Mouse (Mus musculus): ENCODE measurements around the gene E330017A01Rik. TPM values are rescaled to one million over a fixed set of nuclear protein-coding genes. Genes with fewer than 3 reads are reported as not detected.
"Not testable (repeated sequence)": the region's sequence is repeated elsewhere in the genome, so short reads cannot be mapped to it uniquely, and the experiment has no call there.

The E330017A01Rik gene
- total RNA-seq, 1 experiment from 2014 or later, result not detected

DNA sequence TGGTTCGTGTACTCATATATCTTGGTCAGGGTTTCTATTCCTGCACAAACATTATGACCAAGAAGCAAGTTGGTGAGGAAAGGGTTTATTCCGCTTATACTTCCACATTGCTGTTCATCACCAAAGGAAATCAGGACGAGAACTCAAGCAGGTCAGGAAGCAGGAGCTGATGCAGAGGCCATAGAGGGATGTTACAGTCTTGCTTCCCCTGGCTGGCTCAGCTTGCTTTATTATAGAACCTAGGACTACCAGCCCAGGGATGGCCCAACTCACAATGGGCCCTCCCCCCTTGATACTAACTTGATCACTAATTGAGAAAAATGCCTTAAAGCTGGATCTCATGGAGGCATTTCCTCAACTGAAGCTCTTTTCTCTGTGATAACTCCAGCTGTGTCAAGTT lies 28.1 kb upstream of the E330017A01Rik start:
- not testable (repeated sequence) for ATAC-seq (ENCODE audit: extremely low read depth, insufficient number of reproducible peaks, low FRiP score, poor library complexity, severe bottlenecking)

DNA sequence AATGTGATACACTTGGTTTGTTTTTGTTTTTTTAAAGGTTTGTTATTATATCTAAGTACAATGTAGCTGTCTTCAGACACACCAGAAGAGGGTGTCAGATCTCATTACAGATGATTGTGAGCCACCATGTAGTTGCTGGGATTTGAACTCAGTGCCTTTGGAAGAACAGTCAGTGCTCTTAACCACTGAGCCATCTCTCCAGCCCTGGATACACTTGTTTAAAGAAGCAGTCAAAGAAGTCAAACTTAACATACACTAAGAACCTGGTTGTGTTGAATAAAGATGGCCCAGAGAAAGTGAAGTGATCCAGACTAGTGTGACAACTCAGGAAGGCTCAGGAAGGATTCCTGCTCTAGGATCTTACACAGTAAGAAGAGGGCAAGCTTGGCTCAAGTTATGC lies 26.6 kb upstream of the E330017A01Rik start:
- not testable (repeated sequence) for ATAC-seq (ENCODE audit: extremely low read depth, insufficient number of reproducible peaks, low FRiP score, poor library complexity, severe bottlenecking)

DNA sequence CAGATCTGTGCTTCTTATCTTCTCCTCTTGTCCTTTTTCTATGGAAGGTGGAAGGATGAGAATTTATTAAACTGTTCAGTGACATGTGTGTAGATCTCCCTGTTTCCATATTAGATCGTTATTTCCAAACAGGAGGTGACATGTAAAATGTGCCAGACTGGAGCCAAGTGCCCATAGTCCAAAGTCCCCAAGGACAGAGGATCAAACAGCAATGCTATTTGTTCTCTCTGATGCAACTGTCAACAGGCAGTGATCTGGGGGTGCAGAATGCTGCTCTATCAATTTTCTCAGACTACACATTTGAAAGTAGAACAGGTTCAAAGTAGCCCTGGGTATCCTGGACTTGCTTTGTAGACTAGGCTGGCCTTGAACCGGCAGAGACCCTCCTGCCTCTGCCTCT lies 25.3 kb upstream of the E330017A01Rik start:
- no peak for ATAC-seq (ENCODE audit: extremely low read depth, insufficient number of reproducible peaks, low FRiP score, poor library complexity, severe bottlenecking)

DNA sequence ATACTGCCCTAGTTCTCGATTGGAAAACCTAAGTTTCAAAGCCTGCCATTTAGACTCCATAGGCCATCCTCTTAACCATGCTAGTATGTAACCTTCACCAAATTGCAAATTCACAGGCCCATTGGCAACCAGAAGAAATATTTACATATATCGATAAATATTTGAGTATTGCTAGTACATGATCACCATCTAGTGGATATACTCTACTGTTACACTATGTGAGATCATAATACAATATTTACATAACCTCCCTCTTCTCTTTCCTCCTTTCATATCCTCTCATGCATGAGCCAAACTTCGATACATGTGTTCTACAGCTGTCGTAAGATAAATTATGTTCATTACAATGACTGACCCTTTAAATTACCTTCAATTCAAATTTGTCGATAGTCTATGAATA lies 24.5 kb upstream of the E330017A01Rik start:
- peak; percentile 76 for ATAC-seq (ENCODE audit: extremely low read depth, insufficient number of reproducible peaks, low FRiP score, poor library complexity, severe bottlenecking)

DNA sequence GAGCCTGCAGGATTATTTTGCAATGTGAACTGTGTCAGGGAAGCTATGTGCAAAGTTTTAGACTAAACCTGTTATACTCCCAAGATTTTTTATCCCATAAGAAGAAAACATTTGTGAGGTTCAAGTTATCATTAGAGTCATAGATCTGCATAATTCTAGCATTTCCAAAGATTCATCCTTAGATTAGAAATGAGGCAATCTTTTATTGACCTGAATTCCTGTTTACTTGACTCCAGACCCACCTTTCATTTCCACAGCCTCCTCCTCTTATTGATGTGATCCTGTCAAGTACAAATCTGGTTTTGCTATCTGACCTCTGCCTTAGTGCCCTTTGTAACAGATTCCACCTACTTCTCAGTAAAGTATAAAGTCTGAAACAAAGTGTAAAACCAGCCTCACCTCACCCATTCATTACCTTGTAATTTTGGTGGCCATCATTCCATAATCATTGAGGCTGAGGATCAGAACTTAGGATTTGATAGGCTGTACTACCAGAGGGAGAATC lies 23.8 kb upstream of the E330017A01Rik start:
- ATAC-seq (ENCODE audit: extremely low read depth, insufficient number of reproducible peaks, low FRiP score, poor library complexity, severe bottlenecking), result no peak

DNA sequence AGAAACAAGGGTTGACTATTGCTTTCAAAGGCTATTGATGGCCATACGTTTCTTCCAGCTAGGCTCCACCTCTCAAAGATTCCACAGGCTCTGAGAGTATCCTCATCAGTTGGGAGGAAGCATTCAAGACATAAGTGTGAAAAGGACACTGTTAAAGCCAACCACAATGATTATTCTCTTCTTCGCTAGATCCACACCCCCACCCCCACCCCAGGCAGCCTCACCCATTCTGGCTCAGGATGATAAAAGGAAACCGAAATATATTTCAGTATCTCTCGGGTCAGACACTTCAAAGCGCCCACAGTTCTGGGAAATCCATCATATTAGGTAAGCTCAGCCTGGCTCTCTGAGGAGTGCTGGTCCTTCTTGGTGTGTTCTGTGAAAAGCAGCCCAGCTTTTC lies 23.3 kb upstream of the E330017A01Rik start:
- ATAC-seq (ENCODE audit: extremely low read depth, insufficient number of reproducible peaks, low FRiP score, poor library complexity, severe bottlenecking), result no peak

DNA sequence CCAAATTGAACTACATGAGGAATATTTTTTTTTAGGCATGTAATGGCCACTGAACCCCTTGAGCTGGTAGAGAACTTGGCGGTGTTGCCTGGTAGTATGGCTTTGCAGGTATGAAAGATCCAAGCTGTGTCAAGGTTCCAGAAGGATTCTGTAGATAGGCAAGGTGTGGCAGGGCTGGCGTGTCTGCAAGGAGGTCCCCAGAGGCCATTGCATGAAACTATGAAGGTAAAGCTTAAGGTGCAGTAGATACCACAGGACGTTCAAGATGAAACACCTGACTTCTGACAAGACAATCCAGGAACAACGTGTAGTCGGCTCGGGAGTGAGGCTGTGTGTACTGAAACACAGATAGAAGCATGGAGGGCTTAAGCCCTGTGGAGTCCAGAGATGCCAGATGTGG lies 20.1 kb upstream of the E330017A01Rik start:
- ATAC-seq (ENCODE audit: extremely low read depth, insufficient number of reproducible peaks, low FRiP score, poor library complexity, severe bottlenecking), result no peak

DNA sequence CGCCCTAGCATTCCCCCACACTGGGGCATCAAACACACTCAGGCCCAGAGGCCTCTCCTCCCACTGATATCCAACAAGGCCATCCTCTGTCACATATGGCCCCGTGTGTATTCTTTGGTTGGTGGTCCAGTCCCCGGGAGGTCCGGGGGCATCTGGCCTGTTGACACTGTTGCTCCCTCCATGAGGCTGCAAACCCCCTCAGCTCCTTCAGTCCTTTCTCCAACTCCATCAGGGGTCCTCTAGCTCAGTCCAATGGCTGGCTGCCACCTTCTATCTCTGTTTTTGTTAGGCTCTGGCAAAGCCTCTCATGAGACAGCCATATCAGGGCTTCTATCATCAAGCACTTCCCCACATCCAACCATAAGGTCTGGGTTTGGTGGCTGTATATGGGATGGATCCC lies 18.0 kb upstream of the E330017A01Rik start:
- no peak for ATAC-seq (ENCODE audit: extremely low read depth, insufficient number of reproducible peaks, low FRiP score, poor library complexity, severe bottlenecking)

DNA sequence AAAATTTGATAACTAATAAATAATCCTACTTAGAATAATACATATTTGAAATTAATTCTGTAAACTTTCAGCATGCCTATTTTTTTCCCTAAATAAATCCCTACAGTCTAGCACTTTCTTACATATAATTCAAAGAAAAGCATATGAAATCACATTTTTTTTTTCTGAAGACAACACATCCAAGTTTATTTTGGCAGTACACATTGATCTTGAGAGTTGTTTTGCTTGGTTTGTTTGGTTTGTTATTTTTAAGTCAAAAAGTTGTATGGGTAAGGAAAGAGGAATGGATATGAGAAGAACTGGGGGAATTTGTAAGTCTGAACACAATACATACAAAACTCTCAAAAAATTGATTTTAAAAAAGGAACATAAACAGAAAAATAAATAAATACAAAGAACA lies 17.2 kb upstream of the E330017A01Rik start:
- no peak for ATAC-seq (ENCODE audit: extremely low read depth, insufficient number of reproducible peaks, low FRiP score, poor library complexity, severe bottlenecking)

DNA sequence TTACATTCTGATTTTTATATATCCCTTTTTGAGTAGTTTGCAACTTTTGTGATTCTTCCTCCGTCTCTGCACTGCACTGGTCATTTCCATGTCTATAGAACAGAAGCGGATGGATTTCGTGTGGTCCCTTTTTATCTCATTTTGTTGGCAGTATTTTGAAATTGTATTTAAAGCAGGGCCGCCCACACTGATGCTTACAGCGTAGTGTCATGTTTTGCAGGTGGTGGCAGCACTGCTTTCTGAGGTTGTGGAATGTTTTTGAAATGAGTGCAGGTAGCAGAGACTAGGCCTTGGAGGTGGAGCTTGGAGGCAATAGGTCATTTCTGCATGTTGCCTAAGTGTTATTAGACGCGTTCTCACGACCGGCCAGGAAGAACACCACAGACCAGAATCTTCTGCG lies 11.4 kb upstream of the E330017A01Rik start:
- no peak for ATAC-seq (ENCODE audit: extremely low read depth, insufficient number of reproducible peaks, low FRiP score, poor library complexity, severe bottlenecking)

DNA sequence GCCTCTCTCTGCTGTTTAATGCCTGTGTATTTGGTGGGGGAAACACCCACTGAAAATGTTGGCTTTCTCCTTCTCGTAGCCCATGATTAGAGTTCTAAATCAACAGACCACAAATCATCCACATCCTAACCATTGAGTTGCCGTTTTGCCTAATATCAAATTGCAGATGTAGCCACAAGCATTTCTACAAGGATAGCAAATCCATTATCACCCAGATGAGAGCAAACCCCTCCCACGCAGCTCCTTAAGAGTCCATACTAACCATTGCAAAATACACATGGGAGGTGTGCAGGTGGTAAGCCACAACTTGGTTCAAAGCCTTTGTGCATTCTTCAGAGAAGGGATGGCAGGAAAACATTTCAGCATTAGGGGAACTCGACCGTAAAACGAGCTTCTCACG lies 523 bp downstream of the E330017A01Rik start:
- ATAC-seq (ENCODE audit: extremely low read depth, insufficient number of reproducible peaks, low FRiP score, poor library complexity, severe bottlenecking), result no peak

DNA sequence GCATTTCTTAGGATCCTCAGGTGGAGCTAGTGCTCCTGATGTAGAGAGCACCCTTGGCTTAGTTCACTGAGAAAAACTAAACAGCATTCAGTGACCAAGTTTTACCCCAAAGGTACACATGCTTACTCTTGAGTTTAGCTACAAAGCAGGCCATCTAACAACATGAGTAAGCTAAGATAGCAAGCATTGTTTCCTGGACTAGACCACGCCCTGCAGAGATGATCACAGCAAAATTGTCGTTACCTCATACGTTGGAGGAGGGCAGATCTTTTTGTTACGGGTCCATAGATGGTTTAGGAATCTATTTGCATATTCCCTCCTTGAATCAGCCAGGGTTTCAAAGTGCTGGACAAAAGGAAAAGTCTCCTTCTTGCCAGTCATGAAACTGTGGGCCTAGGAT lies 1.1 kb downstream of the E330017A01Rik start:
- no peak for ATAC-seq (ENCODE audit: extremely low read depth, insufficient number of reproducible peaks, low FRiP score, poor library complexity, severe bottlenecking)

DNA sequence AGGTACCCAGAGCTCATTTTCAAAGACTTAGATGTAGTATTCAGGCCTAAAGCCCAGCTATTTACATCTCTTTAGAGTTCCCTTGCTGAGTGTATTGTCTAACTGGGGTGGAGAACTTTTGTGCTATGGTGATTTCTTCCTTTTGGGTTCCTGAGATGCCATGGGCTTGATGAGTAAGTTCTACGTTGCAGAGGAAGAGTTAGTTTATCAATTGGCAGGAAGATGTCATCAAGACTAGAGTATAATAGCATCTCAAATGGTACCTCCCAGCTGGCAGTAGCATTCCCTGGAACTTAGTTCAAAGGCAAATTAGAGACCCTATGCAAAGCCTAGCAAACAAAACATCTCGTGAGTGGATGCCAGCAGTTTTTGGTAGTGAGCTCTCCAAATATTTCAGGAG lies 2.7 kb downstream of the E330017A01Rik start:
- no peak for ATAC-seq (ENCODE audit: extremely low read depth, insufficient number of reproducible peaks, low FRiP score, poor library complexity, severe bottlenecking)

DNA sequence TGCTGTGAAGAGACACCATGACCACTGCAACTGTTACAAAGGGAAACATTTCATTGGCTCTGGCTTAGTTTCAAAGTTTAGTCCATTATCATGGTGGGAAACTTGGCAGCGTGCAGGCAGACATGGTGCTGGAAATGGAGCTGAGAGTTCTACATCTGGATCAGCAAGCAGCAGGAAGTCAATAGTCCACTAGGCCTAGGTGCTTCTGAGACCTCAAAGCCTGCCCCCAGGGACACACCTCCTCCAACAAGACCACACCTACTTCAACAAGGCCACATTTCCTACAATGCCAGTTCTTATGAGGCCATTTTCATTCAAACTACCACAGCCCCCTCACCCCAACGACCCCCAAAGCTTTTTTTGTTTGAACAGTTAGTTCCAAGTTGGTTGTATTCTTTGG lies 8.8 kb downstream of the E330017A01Rik start:
- ATAC-seq (ENCODE audit: extremely low read depth, insufficient number of reproducible peaks, low FRiP score, poor library complexity, severe bottlenecking), result no peak

DNA sequence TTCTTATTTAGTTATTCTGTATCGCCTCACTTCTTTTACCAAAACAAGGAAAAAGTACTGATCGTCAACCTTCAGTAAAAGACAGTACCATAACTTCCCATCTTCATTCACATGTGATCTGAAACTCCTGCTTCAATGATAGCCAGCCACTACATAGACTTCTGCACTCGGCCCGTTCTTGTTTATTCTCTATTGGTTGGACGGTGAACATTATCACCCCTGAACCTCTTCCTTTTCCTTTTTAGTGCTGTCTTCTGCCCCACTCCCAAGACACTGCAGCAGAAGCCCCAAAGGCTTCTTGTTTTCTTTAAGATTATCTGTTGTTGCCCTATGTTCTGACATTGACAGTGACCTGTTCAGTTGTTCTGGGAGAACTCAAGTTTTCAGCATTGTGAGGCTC lies 9.6 kb downstream of the E330017A01Rik start:
- ATAC-seq (ENCODE audit: extremely low read depth, insufficient number of reproducible peaks, low FRiP score, poor library complexity, severe bottlenecking), result no peak

DNA sequence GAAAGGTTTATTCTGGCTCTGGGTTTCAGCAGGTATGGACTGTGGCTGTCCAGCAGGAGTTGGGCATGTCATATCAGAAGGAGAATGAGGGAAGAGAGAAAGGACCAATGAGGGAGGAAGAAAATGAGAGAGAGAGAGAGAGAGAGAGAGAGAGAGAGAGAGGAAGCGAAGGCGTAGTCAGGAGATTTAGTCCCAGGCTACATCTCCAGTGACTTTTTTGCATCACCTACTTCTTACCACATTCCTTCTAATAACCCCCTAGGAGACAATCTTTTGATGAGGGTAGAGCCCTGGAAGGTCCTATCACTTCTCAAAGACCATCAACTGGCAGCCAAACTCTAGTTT lies 10.2 kb downstream of the E330017A01Rik start:
- ATAC-seq (ENCODE audit: extremely low read depth, insufficient number of reproducible peaks, low FRiP score, poor library complexity, severe bottlenecking), result no peak

DNA sequence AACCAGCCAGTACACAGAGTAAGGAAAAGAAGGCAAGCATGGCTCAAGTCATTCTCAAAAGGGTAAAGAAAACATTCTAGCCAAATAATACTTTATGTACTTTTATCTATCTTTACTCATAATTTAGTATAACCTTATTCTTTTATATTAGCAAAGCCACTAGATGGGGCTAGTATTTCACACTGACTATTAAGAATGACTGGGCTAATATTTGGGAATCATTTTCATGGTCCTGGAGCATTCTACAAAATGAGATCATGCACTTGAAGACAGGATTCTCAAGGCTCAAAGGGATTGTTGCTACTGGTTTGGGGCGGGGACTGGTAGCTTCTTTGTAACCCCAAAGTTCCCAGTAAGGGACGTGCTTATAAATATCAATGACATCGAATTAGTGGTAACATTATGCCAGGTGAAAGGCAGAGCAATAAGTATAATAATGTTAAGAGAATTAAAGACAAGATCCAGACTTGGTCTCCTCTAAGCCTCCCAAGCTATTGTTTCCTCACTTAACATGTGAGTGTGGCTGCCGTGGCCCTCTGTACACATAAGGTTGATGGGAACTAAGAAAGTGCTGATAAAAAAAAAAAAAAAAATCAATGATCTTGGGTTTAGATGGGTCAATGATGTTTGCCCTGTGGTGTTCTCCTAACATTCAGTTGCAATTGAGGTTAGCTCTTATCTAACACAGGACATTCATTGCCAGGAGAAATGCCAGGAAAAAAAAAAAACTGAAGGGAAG lies 10.8 kb downstream of the E330017A01Rik start:
- no peak for ATAC-seq (ENCODE audit: extremely low read depth, insufficient number of reproducible peaks, low FRiP score, poor library complexity, severe bottlenecking)

DNA sequence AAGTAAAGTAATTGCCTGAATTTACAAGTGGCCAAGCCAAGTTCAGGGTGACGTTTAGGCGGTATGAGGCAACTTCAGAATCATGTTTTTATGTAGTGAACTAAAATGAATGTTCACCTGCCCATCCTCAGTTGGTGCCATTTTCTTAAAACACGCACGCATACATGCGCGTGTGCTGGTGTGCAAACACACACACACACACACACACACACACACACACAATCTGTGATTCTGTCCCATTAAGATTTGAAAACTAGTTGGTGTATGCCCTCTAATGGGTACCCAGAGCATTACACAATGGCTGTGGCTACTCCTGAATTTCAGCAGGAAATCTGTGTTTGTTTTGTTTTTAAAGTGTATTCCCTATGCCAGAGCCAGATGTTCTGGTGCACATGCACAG lies 14.6 kb downstream of the E330017A01Rik start:
- ATAC-seq (ENCODE audit: extremely low read depth, insufficient number of reproducible peaks, low FRiP score, poor library complexity, severe bottlenecking), result 0 out of 2 replicates have a peak, but pooled peaks have one; percentile 53

DNA sequence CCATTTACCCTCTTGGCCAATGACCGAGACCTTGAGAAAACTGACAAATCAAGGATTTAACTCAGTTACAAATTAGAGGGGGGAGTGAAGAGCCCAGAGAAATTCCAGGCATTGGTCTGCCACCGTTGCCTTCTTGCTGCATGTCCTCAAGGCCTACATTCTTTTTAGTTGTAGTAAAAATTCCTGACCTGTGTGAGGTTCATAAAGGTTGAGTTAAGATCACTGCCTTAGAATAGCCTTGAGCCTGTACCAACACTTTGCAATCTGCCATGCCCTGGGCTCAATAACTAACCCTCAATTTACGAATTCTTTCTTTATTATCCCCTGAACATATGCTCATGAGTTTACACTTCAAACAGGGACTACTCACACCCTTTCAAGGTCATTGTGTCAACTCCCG lies 15.4 kb downstream of the E330017A01Rik start:
- ATAC-seq (ENCODE audit: extremely low read depth, insufficient number of reproducible peaks, low FRiP score, poor library complexity, severe bottlenecking), result no peak

DNA sequence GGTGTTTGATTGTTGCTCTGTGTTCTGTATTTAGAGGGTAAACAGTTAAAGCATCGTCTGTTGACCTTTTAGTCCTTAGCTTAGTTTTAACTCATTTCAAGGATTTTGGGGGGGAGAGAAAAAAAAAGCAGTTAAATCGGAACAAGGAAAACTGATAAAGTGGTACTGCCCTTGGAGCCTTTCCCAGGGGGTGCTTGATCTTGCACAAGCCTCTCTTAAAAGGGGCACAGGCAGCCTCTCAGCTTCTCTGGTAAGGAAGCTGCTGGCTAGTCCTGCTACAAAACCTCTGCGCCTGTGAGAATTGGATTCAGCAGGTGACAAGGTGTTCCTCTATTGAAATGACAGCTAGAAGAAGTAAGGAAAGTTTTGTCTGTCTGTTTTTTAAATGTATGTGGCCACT lies 16.2 kb downstream of the E330017A01Rik start:
- no peak for ATAC-seq (ENCODE audit: extremely low read depth, insufficient number of reproducible peaks, low FRiP score, poor library complexity, severe bottlenecking)

DNA sequence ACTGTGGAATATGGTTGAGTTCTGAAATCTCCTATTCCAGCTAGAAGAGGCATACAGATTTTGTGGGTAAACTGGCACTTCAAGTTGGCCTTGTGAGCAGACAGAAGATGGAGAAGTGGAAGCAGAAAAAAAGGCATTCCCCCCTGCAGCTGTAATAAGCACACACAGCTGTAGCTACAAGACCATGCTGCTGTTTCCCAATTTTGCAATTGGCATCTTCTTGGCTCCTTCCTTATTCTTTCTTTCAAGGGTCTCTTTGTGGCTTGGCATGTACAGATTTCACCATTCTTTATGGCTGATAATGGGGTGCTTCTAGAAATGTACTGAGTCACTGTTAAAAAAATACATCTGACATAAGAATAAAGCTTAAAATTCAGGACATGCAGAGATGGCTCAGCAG lies 21.2 kb downstream of the E330017A01Rik start:
- no peak for ATAC-seq (ENCODE audit: extremely low read depth, insufficient number of reproducible peaks, low FRiP score, poor library complexity, severe bottlenecking)
